Mouse (Mus musculus) MEL (cell line): ENCODE measurements around the gene Snrnp35. TPM values are rescaled to one million over a fixed set of nuclear protein-coding genes. Genes with fewer than 3 reads are reported as not detected.

Source experiments
- DNase-seq: peaks from one replicate; pipeline ENCODE4 v3.0.0; 2011; ENCODE audit warnings: low read depth, low spot score
- H3K27ac ChIP-seq: 2 replicates; pipeline ENCODE4 v1.5.1; 2012; ENCODE audit warnings: low read depth, mild to moderate bottlenecking, control low read depth, low read length, moderate library complexity; ENCODE audit not compliant: control insufficient read depth
- H3K27me3 ChIP-seq, 2 experiments: fragments of 150-350 bp in 1 of 2; sonication (generic) in 1 of 2; 2 replicates each; pipeline ENCODE4 v1.6.1; 2012; ENCODE audit warnings: low read length in 2 of 2, mild to moderate bottlenecking in 2 of 2, improper control_type of control experiment in 1 of 2, moderate library complexity in 1 of 2; ENCODE audit not compliant: insufficient read depth in 2 of 2, control insufficient read depth in 1 of 2
- H3K36me3 ChIP-seq, 2 experiments: 2 replicates each; pipeline ENCODE4 v1.6.1; 2012 to 2014; ENCODE audit warnings: low read length in 2 of 2, improper control_type of control experiment in 1 of 2, inconsistent platforms in 1 of 2, mild to moderate bottlenecking in 1 of 2; ENCODE audit not compliant: insufficient read depth in 2 of 2, control insufficient read depth in 1 of 2
- H3K4me1 ChIP-seq, 2 experiments: fragments of 150-350 bp in 1 of 2; sonication (generic) in 1 of 2; 2 replicates each; pipeline ENCODE4 v1.6.1; 2012; ENCODE audit warnings: low read length in 2 of 2, improper control_type of control experiment in 1 of 2, mild to moderate bottlenecking in 1 of 2; ENCODE audit not compliant: insufficient read depth in 2 of 2, control insufficient read depth in 1 of 2
- H3K4me3 ChIP-seq, 2 experiments: fragments of 150-350 bp in 1 of 2; sonication (generic) in 1 of 2; 2 replicates each; pipeline ENCODE4 v1.5.1; 2012; ENCODE audit warnings: low read depth in 2 of 2, low read length in 2 of 2, mild to moderate bottlenecking in 2 of 2, moderate library complexity in 2 of 2, control low read depth in 1 of 2, improper control_type of control experiment in 1 of 2; ENCODE audit not compliant: control insufficient read depth in 1 of 2, insufficient read depth in 1 of 2
- H3K79me2 ChIP-seq: 2 replicates; pipeline ENCODE4 v1.6.1; 2012; ENCODE audit warnings: mild to moderate bottlenecking, low read length, moderate library complexity; ENCODE audit not compliant: control insufficient read depth, poor library complexity, insufficient read depth
- H3K9ac ChIP-seq: 2 replicates; pipeline ENCODE4 v1.6.1; 2012; ENCODE audit warnings: low read depth, mild to moderate bottlenecking, control low read depth, low read length, moderate library complexity; ENCODE audit not compliant: control insufficient read depth, poor library complexity, severe bottlenecking
- H3K9me3 ChIP-seq: fragments of 150-350 bp; sonication (generic); replicated peaks from 2 replicates; pipeline ENCODE4 v1.6.1; 2012; ENCODE audit warnings: mild to moderate bottlenecking, low read length, improper control_type of control experiment, moderate library complexity; ENCODE audit not compliant: insufficient read depth
- BHLHE40 ChIP-seq: IDR thresholded peaks from 2 replicates; pipeline ENCODE4 v1.6.1; 2012; ENCODE audit warnings: low read depth, mild to moderate bottlenecking, inconsistent platforms, low read length, improper control_type of control experiment, borderline replicate concordance
- CHD1 ChIP-seq: IDR thresholded peaks from 2 replicates; pipeline ENCODE4 v1.6.1; 2012; ENCODE audit warnings: low read depth, mild to moderate bottlenecking, inconsistent platforms, low read length, improper control_type of control experiment
- E2F4 ChIP-seq: IDR thresholded peaks from 2 replicates; pipeline ENCODE4 v1.6.1; 2011; ENCODE audit warnings: low read depth, low read length, improper control_type of control experiment, borderline replicate concordance
- ELF1 ChIP-seq: IDR thresholded peaks from 2 replicates; pipeline ENCODE4 v1.6.1; 2014; ENCODE audit warnings: low read depth, mild to moderate bottlenecking, inconsistent platforms, low read length, improper control_type of control experiment, moderate library complexity
- EP300 ChIP-seq, 2 experiments: IDR thresholded peaks; 2 replicates each; pipeline ENCODE4 v1.6.1; 2011; ENCODE audit warnings: improper control_type of control experiment in 2 of 2, low read length in 2 of 2, low read depth in 1 of 2, mild to moderate bottlenecking in 1 of 2
- ETS1 ChIP-seq: IDR thresholded peaks from 2 replicates; pipeline ENCODE4 v1.6.1; 2012; ENCODE audit warnings: low read depth, mild to moderate bottlenecking, inconsistent platforms, low read length, improper control_type of control experiment, moderate library complexity
- GABPA ChIP-seq: IDR thresholded peaks from 2 replicates; pipeline ENCODE4 v1.6.1; 2012; ENCODE audit warnings: low read depth, mild to moderate bottlenecking, inconsistent platforms, low read length, improper control_type of control experiment, moderate library complexity
- JUND ChIP-seq: IDR thresholded peaks from 2 replicates; pipeline ENCODE4 v1.6.1; 2011; ENCODE audit warnings: low read depth, mild to moderate bottlenecking, improper control_type of control experiment, low read length
- KAT2A ChIP-seq: conservative IDR thresholded peaks from 2 replicates; pipeline ENCODE4 v1.6.1; 2012; ENCODE audit warnings: low read depth, low read length, improper control_type of control experiment, inconsistent platforms
- MAFK ChIP-seq: IDR thresholded peaks from 2 replicates; pipeline ENCODE4 v1.6.1; 2011; ENCODE audit warnings: low read depth, mild to moderate bottlenecking, low read length, improper control_type of control experiment, borderline replicate concordance
- MEF2A ChIP-seq: IDR thresholded peaks from 2 replicates; pipeline ENCODE4 v1.6.1; 2014; ENCODE audit warnings: low read depth, mild to moderate bottlenecking, inconsistent platforms, low read length, improper control_type of control experiment; ENCODE audit not compliant: poor library complexity, insufficient replicate concordance, severe bottlenecking; ENCODE audit errors: extremely low read depth
- MXI1 ChIP-seq: IDR thresholded peaks from 2 replicates; pipeline ENCODE4 v1.6.1; 2011; ENCODE audit warnings: mild to moderate bottlenecking, low read depth, low read length, improper control_type of control experiment
- MYB ChIP-seq: IDR thresholded peaks from 2 replicates; pipeline ENCODE4 v1.6.1; 2011; ENCODE audit warnings: mild to moderate bottlenecking, low read depth, low read length, improper control_type of control experiment
- MYC ChIP-seq: IDR thresholded peaks from 2 replicates; pipeline ENCODE4 v1.6.1; 2011; ENCODE audit warnings: low read depth, mild to moderate bottlenecking, low read length, improper control_type of control experiment, moderate library complexity
- NELFE ChIP-seq: IDR thresholded peaks from 2 replicates; pipeline ENCODE4 v1.6.1; 2011; ENCODE audit warnings: low read depth, low read length, improper control_type of control experiment
- NRF1 ChIP-seq: IDR thresholded peaks from 2 replicates; pipeline ENCODE4 v1.6.1; 2014; ENCODE audit warnings: low read depth, mild to moderate bottlenecking, inconsistent platforms, low read length, improper control_type of control experiment, moderate library complexity; ENCODE audit not compliant: poor library complexity, insufficient read depth, severe bottlenecking
- RCOR1 ChIP-seq: IDR thresholded peaks from 2 replicates; pipeline ENCODE4 v1.6.1; 2012; ENCODE audit warnings: low read depth, mild to moderate bottlenecking, inconsistent platforms, low read length, improper control_type of control experiment
- SIN3A ChIP-seq: IDR thresholded peaks from 2 replicates; pipeline ENCODE4 v1.6.1; 2012; ENCODE audit warnings: low read length, improper control_type of control experiment, inconsistent platforms
- TAL1 ChIP-seq: IDR thresholded peaks from 2 replicates; pipeline ENCODE4 v1.6.1; 2012; ENCODE audit warnings: mild to moderate bottlenecking, inconsistent platforms, low read length, moderate library complexity, mixed read lengths
- ZC3H11A ChIP-seq: IDR thresholded peaks from 2 replicates; pipeline ENCODE4 v1.6.1; 2012; ENCODE audit warnings: low read depth, mild to moderate bottlenecking, inconsistent platforms, low read length, improper control_type of control experiment
- ZNF384 ChIP-seq: IDR thresholded peaks from 2 replicates; pipeline ENCODE4 v1.6.1; 2012; ENCODE audit warnings: low read depth, mild to moderate bottlenecking, inconsistent platforms, low read length, improper control_type of control experiment
- polyA plus RNA-seq, 2 experiments: library from polyadenylated mRNA; stranded (reverse) in 1 of 2; unstranded in 1 of 2; fragments of >175 nt in 1 of 2; fragments of >200 nt in 1 of 2; gene quantifications; 2 replicates each; pipeline versions ENCODE4 v1.2.1 to v1.2.4; 2012; ENCODE audit warnings: low replicate concordance in 2 of 2, low read depth in 1 of 2; ENCODE audit not compliant: insufficient read length in 2 of 2, insufficient read depth in 1 of 2, missing spikeins in 1 of 2
- total RNA-seq: library from RNA; depleted of rRNA; stranded (reverse); fragments of 300-350 nt; gene quantifications from 2 replicates; pipeline ENCODE4 v1.2.3, GENCODE M21; 2012

Gene Snrnp35
- total and polyA plus RNA-seq, 3 experiments = 11.7 to 18.3 TPM; not detected in 1

DNA sequence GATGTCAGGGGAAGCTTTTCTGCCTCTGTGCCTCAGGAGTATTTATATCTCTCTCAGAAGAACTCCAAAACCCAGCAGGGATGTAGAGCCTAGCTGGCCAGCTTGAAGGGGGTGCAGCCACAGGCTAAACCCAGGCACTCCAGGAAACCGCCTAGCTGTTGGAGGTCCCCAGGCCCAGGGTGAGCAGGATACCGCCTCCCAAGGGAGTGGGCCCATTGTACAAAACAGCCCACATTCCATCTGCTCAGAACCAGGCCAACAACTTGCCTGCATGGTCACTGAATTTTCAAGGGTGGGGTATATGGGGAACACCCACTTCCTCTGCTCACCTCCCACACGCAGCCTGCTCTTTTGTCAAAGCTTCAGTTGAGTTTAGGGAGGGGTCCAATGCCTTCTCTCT lies 17.6 kb downstream of the Snrnp35 start:
- TF ChIP-seq MXI1 (no peak), GABPA (no peak), E2F4 (no peak), MEF2A (no peak), ELF1 (no peak), ZNF384 (no peak)
- H3K9ac ChIP-seq = no peak overlapping the region
- no peaks in the 10 kb centered on the region for H3K36me3 ChIP-seq
- H3K27me3 ChIP-seq = no peaks in the 10 kb centered on the region
- H3K9me3 ChIP-seq = no peaks in the 10 kb centered on the region
- peaks cover 0 to 4% of the 10 kb centered on the region in 2 experiments; a peak in 1 of 4 replicates for H3K4me1 ChIP-seq
- H3K4me3 ChIP-seq = no peak overlapping the region
- no peaks in the 10 kb centered on the region for H3K79me2 ChIP-seq
- no peak overlapping the region for H3K27ac ChIP-seq
- DNase-seq = no peak

DNA sequence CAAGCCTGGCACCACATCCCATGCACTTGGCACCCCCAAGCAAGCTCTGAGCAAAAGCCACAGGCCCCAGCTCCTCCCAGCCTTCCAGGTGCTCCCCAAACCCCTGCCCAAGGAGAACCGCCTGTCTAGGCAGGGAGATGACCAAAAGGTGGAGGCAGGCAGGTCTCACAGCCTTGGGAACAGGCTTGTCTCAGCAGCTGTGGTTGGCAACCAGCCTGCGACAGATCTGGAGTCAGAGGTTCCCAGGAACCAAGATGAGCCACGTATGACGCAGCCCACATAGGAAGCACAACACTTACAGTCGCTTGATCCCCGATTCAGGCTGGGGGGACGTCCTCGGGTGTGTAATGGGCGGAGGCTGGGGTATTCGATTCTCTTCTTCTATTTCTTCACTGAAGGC lies 18.6 kb downstream of the Snrnp35 start:
- H3K4me3 ChIP-seq = no peak overlapping the region
- no peaks in the 10 kb centered on the region for H3K27me3 ChIP-seq
- no peaks in the 10 kb centered on the region for H3K9me3 ChIP-seq
- no peaks in the 10 kb centered on the region for H3K36me3 ChIP-seq
- H3K27ac ChIP-seq = no peak overlapping the region
- H3K9ac ChIP-seq = no peak overlapping the region
- no peak for DNase-seq
- H3K4me1 ChIP-seq = peaks cover 0 to 4% of the 10 kb centered on the region in 2 experiments; a peak in 1 of 4 replicates
- H3K79me2 ChIP-seq = no peaks in the 10 kb centered on the region
- TF ChIP-seq ZNF384 (no peak), CHD1 (no peak), JUND (no peak), ETS1 (no peak), MEF2A (no peak), E2F4 (no peak), ZC3H11A (no peak), MYC (no peak), MAFK (no peak), NELFE (no peak), RCOR1 (no peak), SIN3A (no peak), EP300 (IDR thresholded peaks at IDR 0.05; ENCODE audit: low read depth in 1 of 2, low read length in 2 of 2) (no peak), BHLHE40 (no peak), NRF1 (no peak), KAT2A (no peak), MYB (no peak), GABPA (no peak), TAL1 (no peak)
- TF ChIP-seq, all 39 proteins: peak for 0
